Mouse (Mus musculus) stomach, embryonic 15.5 days (tissue): ENCODE measurements around the gene Oip5. TPM values are rescaled to one million over a fixed set of nuclear protein-coding genes. Genes with fewer than 3 reads are reported as not detected.
A peak's percentile ranks its signal among the peaks of the same experiment; 100 is the strongest.
"Not testable (repeated sequence)": the region's sequence is repeated elsewhere in the genome, so short reads cannot be mapped to it uniquely, and the experiment has no call there.

ENCODE experiments used
- ATAC-seq: fragments of 200-750 bp; cut with Nextera tagmentation; 2 replicates; pipeline ENCODE4 v1.8.0; 2017; ENCODE audit warnings: low read depth, moderate number of reproducible peaks, moderate TSS enrichment; ENCODE audit not compliant: insufficient read depth, low FRiP score
- H3K27ac ChIP-seq: fragments of 300-500 bp; sonication (generic); 2 replicates; pipeline ENCODE4 v1.5.1; 2015; ENCODE audit warnings: mild to moderate bottlenecking, inconsistent platforms
- H3K27me3 ChIP-seq: fragments of 300-500 bp; sonication (generic); replicated peaks from 2 replicates; pipeline ENCODE4 v1.6.1; 2015; ENCODE audit warnings: inconsistent platforms
- H3K36me3 ChIP-seq: fragments of 300-500 bp; sonication (generic); 2 replicates; pipeline ENCODE4 v1.6.1; 2015; ENCODE audit warnings: inconsistent platforms
- H3K4me1 ChIP-seq: fragments of 300-500 bp; sonication (generic); 2 replicates; pipeline ENCODE4 v1.6.1; 2015; ENCODE audit warnings: inconsistent platforms
- H3K4me2 ChIP-seq: fragments of 300-500 bp; sonication (generic); 2 replicates; pipeline ENCODE4 v1.6.1; 2015; ENCODE audit warnings: mild to moderate bottlenecking, inconsistent platforms
- H3K4me3 ChIP-seq: fragments of 300-500 bp; sonication (generic); replicated peaks from 2 replicates; pipeline ENCODE4 v1.5.1; 2015; ENCODE audit warnings: inconsistent platforms
- H3K9ac ChIP-seq: fragments of 300-500 bp; sonication (generic); 2 replicates; pipeline ENCODE4 v1.6.1; 2015; ENCODE audit warnings: inconsistent platforms
- H3K9me3 ChIP-seq: fragments of 300-500 bp; sonication (generic); 2 replicates; pipeline ENCODE4 v1.6.1; 2016; ENCODE audit warnings: inconsistent platforms
- WGBS: fragments of 180-500 bp; shearing (Covaris S2); methylation state at CpG from one replicate; pipeline ENCODE4 v1.1.7; 2015; 5-methylcytosine and 5-hydroxymethylcytosine counted together
- polyA plus RNA-seq: library from polyadenylated mRNA; unstranded; fragments of >200 nt; fragmentation: Nextera tagmentation; extraction: Ambion mirVana; gene quantifications from 2 replicates; pipeline ENCODE4 v1.2.1, GENCODE M21; 2015

Gene Oip5
- 24.2 and 27.1 TPM in 2 replicates for polyA plus RNA-seq

GRCm38 (mm10) chr2:119618199-119618982 lies at the start of gene Oip5, which contains the start of gene Nusap1:
TSS of gene Oip5 (minus strand) at chr2:119618469.
TSS of gene Nusap1 (plus strand) at chr2:119618298.
- Histone ChIP-seq H3K4me2 (peak within 1 kb of the TSS; percentile 82), H3K36me3 (no peaks in the 10 kb centered on the region), H3K9me3 (no peaks in the 10 kb centered on the region), H3K4me3 (peak within 1 kb of the TSS; percentile 90), H3K27me3 (no peaks in the 10 kb centered on the region), H3K4me1 (0 out of 2 replicates have a peak, but pooled peaks cover 7% of the 10 kb centered on the region), H3K9ac (peak within 1 kb of the TSS; percentile 45; the same call in 1 of the 2 replicates), H3K27ac (peak within 1 kb of the TSS; percentile 59)
- ATAC-seq, result peak; percentile 100
- WGBS, result 0% methylated on average over 55 of the region's 55 CpGs

DNA sequence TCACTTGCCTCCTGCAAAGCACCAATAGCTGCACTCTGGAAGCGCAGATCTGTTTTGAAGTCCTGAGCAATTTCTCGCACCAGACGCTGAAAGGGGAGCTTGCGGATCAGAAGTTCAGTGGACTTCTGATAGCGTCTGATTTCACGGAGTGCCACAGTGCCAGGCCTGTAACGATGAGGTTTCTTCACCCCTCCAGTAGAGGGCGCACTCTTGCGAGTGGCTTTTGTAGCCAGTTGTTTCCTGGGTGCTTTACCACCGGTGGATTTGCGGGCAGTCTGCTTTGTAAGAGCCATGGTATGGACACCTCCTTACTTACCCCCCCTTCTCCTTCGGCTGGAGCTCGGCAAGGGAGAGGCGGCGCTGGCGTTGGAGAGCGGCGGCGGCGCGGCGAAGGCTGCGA lies 47.5 kb upstream of the Oip5 start:
- 70% methylated on average over 21 of the region's 23 CpGs for WGBS
- ATAC-seq, result not testable (repeated sequence)

DNA sequence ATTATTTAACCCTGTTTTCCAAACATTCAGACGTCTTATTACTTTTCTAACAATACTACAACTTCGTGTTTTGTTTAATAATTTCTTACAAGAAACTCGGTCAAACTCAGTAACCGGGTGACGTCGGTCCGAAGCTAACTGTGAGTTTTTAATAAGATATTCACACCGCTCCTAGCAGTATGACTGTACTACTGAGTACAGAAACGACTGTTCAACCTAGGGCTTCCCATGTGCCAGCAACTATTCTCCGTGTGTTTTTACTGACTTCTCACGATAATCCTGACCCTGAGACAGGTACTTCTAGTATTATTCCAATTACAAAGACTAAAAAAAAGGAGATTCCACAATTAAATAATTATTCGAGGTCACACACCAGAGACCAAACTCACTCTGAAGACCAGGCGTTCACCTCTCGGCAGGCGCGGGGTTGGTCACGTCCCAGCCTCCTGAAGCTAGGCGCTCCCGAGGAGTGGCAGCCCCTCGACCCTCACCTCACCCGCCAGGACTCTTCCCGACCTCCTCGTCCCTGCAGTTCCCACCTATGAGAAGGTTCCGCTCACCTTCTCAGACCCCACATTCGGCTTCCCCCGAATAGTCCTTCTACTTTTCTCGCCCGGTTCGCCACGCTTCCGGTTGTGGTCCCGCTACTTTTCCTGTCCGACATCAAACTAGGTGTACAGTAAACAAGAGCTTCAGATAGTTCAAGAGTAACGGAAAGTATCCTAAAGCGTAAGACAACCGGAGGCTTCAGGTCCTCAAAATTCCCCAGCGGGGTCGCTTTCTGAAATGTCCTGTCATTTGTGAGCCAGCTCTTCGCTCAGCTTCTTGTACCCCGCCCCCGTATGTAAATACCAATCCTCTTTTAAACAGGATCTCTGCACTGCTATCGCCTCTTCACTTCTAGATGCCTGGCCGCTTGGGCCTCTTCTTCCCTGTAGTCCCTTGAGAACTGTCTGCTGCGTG lies 44.2 kb upstream of the Oip5 start, which contains the start of gene Ndufaf1:
TSS of gene Ndufaf1 (minus strand) at position 608 of the 963 bp plus-strand sequence.
- 1% methylated on average over 44 of the region's 44 CpGs for WGBS
- 0 out of 2 replicates have a peak, but pooled peaks cover 3% of the 10 kb centered on the region for H3K4me1 ChIP-seq
- ATAC-seq, result peak; percentile 72
- H3K9ac ChIP-seq, result peak within 1 kb of the TSS; percentile 84
- peak within 1 kb of the TSS; percentile 57; the same call in 1 of the 2 replicates for H3K27ac ChIP-seq
- H3K4me2 ChIP-seq, result peak within 1 kb of the TSS; percentile 67
- H3K4me3 ChIP-seq, result peak within 1 kb of the TSS; percentile 95
- H3K9me3 ChIP-seq, result no peaks in the 10 kb centered on the region
- no peaks in the 10 kb centered on the region for H3K27me3 ChIP-seq
- peaks cover 14% of the 10 kb centered on the region; the same call in 1 of the 2 replicates for H3K36me3 ChIP-seq

More for the DNA sequence above, 47.5 kb upstream of the Oip5 start:
- not testable (repeated sequence) for H3K4me3 ChIP-seq, H3K9ac ChIP-seq, H3K36me3 ChIP-seq, H3K9me3 ChIP-seq, H3K4me2 ChIP-seq, H3K4me1 ChIP-seq, H3K27ac ChIP-seq, H3K27me3 ChIP-seq

DNA sequence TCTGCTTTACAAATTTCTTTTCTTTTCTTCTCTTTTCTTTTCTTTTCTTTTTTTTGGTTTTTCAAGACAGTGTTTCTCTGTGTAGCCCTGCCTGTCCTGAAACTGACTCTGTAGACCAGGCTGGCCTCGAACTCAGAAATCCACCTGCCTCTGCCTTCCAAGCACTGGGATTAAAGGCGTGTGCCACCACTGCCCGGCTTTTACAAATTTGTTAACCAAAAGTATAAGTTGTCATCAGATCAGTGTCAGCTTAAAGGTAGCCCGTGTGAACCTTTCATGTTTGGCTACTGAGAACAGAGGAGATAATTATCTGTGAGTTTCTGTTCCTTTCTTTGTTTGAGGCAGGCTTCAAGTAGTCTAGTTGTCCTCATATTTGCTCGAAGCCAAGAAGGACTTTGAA lies 26.0 kb upstream of the Oip5 start:
- no peak overlapping the region for H3K4me3 ChIP-seq
- no peaks in the 10 kb centered on the region for H3K4me1 ChIP-seq
- WGBS, result 91% methylated on average over 5 of the region's 5 CpGs
- no peak overlapping the region for H3K27ac ChIP-seq
- H3K4me2 ChIP-seq, result no peak overlapping the region
- H3K36me3 ChIP-seq, result peaks cover 62% of the 10 kb centered on the region
- no peaks in the 10 kb centered on the region for H3K27me3 ChIP-seq
- ATAC-seq, result no peak
- no peaks in the 10 kb centered on the region for H3K9me3 ChIP-seq
- no peak overlapping the region for H3K9ac ChIP-seq

DNA sequence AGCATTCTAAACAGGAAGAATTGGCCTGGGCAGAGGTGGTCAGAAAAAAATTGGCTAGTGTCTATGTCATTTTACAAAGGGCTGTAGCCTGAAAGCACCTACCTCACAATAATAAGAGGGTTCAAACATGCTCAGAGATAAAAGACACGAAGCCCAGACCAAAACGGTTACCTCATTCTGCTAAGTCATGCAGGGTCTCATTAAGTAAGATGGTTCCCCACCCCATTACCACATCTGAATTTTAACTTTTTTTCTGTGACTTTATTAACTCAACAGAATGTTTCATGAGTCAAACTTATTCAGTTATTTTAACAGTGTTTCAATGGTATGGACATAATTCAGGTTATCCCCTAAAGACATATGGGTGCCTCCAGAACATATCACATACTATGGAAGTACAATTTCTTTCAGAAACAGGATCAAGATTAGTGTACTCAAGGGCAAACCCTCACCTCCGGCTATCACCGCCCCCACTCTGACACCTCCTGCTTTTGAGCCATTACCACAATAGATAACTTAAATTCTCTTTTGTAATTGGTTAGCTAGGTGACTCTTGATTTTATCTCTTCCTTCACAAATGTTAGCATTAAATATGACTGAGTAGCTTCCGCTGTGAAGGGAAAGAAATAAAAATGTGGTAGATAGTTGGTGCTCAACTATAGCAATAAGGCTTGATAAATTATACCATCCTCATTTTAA lies 23.1 kb upstream of the Oip5 start:
- Histone ChIP-seq H3K27me3 (no peaks in the 10 kb centered on the region), H3K9ac (no peak overlapping the region), H3K9me3 (no peaks in the 10 kb centered on the region), H3K27ac (no peak overlapping the region), H3K4me1 (no peaks in the 10 kb centered on the region), H3K4me3 (no peak overlapping the region), H3K4me2 (no peak overlapping the region), H3K36me3 (peaks cover 69% of the 10 kb centered on the region)
- 91% methylated on average over 5 of the region's 5 CpGs for WGBS
- ATAC-seq, result no peak

- H3K36me3 ChIP-seq, result peaks cover 67% of the 10 kb centered on the region
- no peak overlapping the region for H3K27ac ChIP-seq
- H3K9me3 ChIP-seq, result no peaks in the 10 kb centered on the region
- no peak overlapping the region for H3K4me3 ChIP-seq
- no peaks in the 10 kb centered on the region for H3K4me1 ChIP-seq
- H3K9ac ChIP-seq, result no peak overlapping the region
- H3K27me3 ChIP-seq, result no peaks in the 10 kb centered on the region
- no peak for ATAC-seq
- WGBS, result 89% methylated on average over 1 of the region's 1 CpGs
- H3K4me2 ChIP-seq, result no peak overlapping the region
Measured at GRCm38 (mm10) chr2:119636781-119637180, 18.5 kb upstream of the Oip5 start.

DNA sequence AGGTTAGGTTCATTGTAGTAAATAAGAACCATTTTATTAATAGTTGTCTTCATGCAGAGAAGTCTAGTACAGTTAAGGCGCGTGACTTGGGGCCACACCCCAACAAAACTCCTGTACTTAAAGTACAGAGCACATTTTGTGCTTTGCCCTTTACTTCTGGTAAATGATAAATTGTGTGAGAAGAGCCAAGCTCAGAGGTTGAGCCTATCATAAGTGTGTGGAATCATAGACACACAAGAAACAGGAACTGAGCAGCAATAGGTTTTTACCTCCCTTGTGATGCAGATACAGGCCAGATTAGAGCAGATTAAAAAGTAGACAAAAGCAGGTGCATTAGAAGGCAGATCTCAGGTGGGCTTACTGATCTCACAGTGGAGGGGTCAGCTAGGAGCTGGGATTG lies 3.0 kb upstream of the Oip5 start:
- Histone ChIP-seq H3K4me2 (peak overlapping the region; percentile 21; the same call in 1 of the 2 replicates), H3K9ac (no peak overlapping the region)
- WGBS, result 90% methylated on average over 2 of the region's 2 CpGs

GRCm38 (mm10) chr2:119619002-119619401 lies 733 bp upstream of the Oip5 start:
- Histone ChIP-seq H3K9ac (peak overlapping the region; percentile 39; the same call in 1 of the 2 replicates), H3K4me3 (peak overlapping the region; percentile 90), H3K4me2 (peak overlapping the region; percentile 82), H3K27ac (peak overlapping the region; percentile 59)
- not testable (repeated sequence) for H3K36me3 ChIP-seq, H3K27me3 ChIP-seq, H3K4me1 ChIP-seq, ATAC-seq, H3K9me3 ChIP-seq
- WGBS, result 8% methylated on average over 6 of the region's 6 CpGs

More for the DNA sequence above, 3.0 kb upstream of the Oip5 start:
- no peak for ATAC-seq
- H3K36me3 ChIP-seq, result no peaks in the 10 kb centered on the region; the same call in 1 of the 2 replicates
- H3K27me3 ChIP-seq, result no peaks in the 10 kb centered on the region
- no peak overlapping the region for H3K4me3 ChIP-seq
- H3K27ac ChIP-seq, result no peak overlapping the region
- no peaks in the 10 kb centered on the region for H3K9me3 ChIP-seq
- 0 out of 2 replicates have a peak, but pooled peaks cover 7% of the 10 kb centered on the region for H3K4me1 ChIP-seq

DNA sequence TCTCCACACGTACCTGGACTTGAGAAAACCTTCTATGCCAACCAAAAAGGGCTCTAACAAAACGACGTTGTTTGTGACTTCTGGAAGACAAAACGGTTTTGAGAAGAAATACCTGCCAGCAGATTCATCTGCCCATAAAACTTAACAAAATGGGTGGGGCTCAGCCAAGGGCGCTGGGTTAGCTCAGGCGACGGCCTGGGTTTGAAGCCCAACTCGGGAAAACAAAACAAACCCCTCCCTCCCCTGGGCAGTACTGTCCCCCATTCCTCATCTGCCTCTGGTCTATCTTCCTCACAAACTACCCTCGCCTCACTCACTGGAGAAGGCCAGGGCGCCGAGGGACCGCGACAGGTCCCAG lies 449 bp downstream of the Oip5 start:
- Histone ChIP-seq H3K4me2 (peak overlapping the region; percentile 82), H3K4me1 (0 out of 2 replicates have a peak, but pooled peaks cover 7% of the 10 kb centered on the region), H3K27ac (peak overlapping the region; percentile 46), H3K9ac (peak overlapping the region; percentile 45; the same call in 1 of the 2 replicates), H3K4me3 (peak overlapping the region; percentile 90), H3K9me3 (no peaks in the 10 kb centered on the region), H3K27me3 (no peaks in the 10 kb centered on the region), H3K36me3 (no peaks in the 10 kb centered on the region)
- WGBS, result under 1% methylated on average over 13 of the region's 13 CpGs
- ATAC-seq, result peak; percentile 57

DNA sequence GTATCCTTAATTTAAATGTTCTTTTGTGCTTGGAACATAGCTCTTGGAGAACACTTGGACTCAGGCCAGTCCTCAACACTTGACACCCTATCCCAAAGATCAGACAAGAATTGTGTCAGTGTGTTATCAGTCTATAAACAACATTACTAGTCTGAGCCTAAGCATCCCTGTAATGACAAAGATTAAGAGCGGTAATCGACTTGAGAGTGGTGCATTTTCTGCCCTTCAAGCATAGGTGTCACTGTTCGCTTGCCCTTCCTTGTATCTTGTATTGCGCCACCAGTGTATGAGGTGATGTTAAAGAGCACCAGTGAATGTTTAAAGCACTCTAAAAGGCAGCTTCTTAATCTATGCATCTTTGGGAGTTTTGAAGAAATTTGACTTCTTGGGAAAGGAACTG lies 11.2 kb downstream of the Oip5 start:
- Histone ChIP-seq H3K4me1 (no peaks in the 10 kb centered on the region), H3K27ac (no peak overlapping the region), H3K4me3 (no peak overlapping the region), H3K9ac (no peak overlapping the region), H3K9me3 (no peaks in the 10 kb centered on the region), H3K36me3 (peaks cover 16% of the 10 kb centered on the region), H3K4me2 (no peak overlapping the region), H3K27me3 (no peaks in the 10 kb centered on the region)
- ATAC-seq, result peak; percentile 38; the same call in 1 of the 2 replicates
- WGBS, result 87% methylated on average over 4 of the region's 4 CpGs

GRCm38 (mm10) chr2:119605361-119605973 lies 12.8 kb downstream of the Oip5 start:
- peaks cover 17% of the 10 kb centered on the region for H3K36me3 ChIP-seq
- H3K27ac ChIP-seq, result no peak overlapping the region
- 79% methylated on average over 6 of the region's 6 CpGs for WGBS
- H3K4me1 ChIP-seq, result no peaks in the 10 kb centered on the region
- H3K27me3 ChIP-seq, result no peaks in the 10 kb centered on the region
- ATAC-seq, result peak; percentile 82; the same call in 1 of the 2 replicates
- H3K9me3 ChIP-seq, result no peaks in the 10 kb centered on the region
- no peak overlapping the region for H3K4me2 ChIP-seq
- H3K9ac ChIP-seq, result no peak overlapping the region
- no peak overlapping the region for H3K4me3 ChIP-seq
